Mouse (Mus musculus): ENCODE data around the gene 1600012H06Rik. TPM values are rescaled to one million over a fixed set of nuclear protein-coding genes. Genes with fewer than 3 reads are reported as not detected.
"Not testable (repeated sequence)": the region's sequence is repeated elsewhere in the genome, so short reads cannot be mapped to it uniquely, and the experiment has no call there.

The 1600012H06Rik gene
- polyA plus RNA-seq, 1 experiment from 2014 or later = 43.5 TPM

DNA sequence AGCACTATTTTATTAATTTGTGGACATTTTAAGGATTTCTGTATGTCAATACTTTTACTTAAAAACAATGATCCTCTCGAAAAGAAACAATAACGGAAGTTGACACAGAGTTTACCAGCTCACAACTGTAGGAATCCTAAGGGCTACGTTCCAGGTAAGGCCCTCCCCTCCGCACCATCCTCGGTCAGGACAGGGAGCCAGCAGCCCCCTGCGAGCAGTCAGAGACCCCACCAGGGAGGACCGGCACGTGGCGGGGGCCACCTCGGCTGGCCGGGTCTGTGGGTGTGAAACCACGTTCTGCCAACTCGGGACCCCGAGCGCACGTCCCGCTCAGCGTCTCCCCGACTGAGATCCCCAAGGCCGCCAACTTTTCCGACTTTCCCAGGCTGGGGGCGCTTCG lies 17.5 kb downstream of the 1600012H06Rik start:
- Histone ChIP-seq H3K9me3 (ENCODE audit: control insufficient read depth, low read length) (no peaks in the 10 kb centered on the region), H3K9ac (ENCODE audit: low read length) (peak overlapping the region; percentile 74), H3K4me1 (replicated peaks; ENCODE audit: control insufficient read depth, insufficient read depth, low read length) (peaks cover 6% of the 10 kb centered on the region), H3K36me3 (ENCODE audit: control insufficient read depth, insufficient read depth, low read length) (0 out of 2 replicates have a peak, but pooled peaks cover 2% of the 10 kb centered on the region), H3K27me3 (ENCODE audit: control insufficient read depth, insufficient read depth, low read depth, low read length) (no peaks in the 10 kb centered on the region), H3K27ac (ENCODE audit: low read length) (0 out of 2 replicates have a peak overlapping the region, but pooled peaks have one; percentile 67), H3K4me2 (ENCODE audit: low read depth, low read length) (peak overlapping the region; percentile 81), H3K4me3 (ENCODE audit: low read length) (peak overlapping the region; percentile 65)
- 0% methylated on average over 19 of the region's 23 CpGs for WGBS
- peak; percentile 14 for ATAC-seq (ENCODE audit: low read depth)

DNA sequence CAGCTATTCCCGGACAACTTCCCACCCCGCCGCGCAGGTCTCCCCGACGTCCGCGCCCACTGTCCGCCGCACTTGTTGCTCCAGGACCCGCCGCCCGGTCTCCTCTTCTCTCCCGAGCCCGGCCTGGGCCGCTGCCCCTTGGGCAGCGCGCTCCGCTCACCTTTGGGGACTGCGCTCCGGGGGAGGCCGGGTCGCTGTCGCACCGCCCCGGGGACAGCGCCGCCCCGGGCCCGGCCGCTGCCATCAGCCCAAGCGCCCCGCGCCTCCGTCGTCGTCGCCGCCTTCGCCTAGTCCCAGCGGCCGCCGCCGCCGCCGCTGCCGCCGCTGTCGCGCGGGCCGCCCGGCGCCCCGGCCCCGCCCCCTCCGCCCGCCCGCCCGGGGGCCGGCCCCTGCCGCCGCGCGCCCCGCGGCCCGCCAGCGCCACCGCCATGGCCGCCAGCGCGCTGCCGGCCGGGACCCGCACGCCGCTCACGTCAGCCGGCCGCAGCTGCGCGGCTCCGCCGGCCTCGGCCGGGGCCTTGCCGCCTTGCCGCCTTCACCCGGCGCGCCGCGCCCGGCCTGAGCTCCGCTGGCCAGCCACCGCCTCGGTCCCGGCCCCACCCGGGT lies 18.1 kb downstream of the 1600012H06Rik start, which contains the start of gene Phf10:
Gene Phf10 (minus strand): TSS at position 323 of the 606 bp plus-strand sequence.
- under 1% methylated on average over 33 of the region's 100 CpGs for WGBS
- H3K27me3 ChIP-seq (ENCODE audit: control insufficient read depth, insufficient read depth, low read depth, low read length); H3K4me1 ChIP-seq (replicated peaks; ENCODE audit: control insufficient read depth, insufficient read depth, low read length); H3K36me3 ChIP-seq (ENCODE audit: control insufficient read depth, insufficient read depth, low read length); H3K9me3 ChIP-seq (ENCODE audit: control insufficient read depth, low read length): not testable (repeated sequence)
- ATAC-seq (ENCODE audit: low read depth) = peak; percentile 87
- H3K9ac ChIP-seq (ENCODE audit: low read length) = peak within 1 kb of the TSS; percentile 74
- peak within 1 kb of the TSS; percentile 65 for H3K4me3 ChIP-seq (ENCODE audit: low read length)
- H3K4me2 ChIP-seq (ENCODE audit: low read depth, low read length) = peak within 1 kb of the TSS; percentile 81
- H3K27ac ChIP-seq (ENCODE audit: low read length) = peak within 1 kb of the TSS; percentile 67; the same call in 1 of the 2 replicates

DNA sequence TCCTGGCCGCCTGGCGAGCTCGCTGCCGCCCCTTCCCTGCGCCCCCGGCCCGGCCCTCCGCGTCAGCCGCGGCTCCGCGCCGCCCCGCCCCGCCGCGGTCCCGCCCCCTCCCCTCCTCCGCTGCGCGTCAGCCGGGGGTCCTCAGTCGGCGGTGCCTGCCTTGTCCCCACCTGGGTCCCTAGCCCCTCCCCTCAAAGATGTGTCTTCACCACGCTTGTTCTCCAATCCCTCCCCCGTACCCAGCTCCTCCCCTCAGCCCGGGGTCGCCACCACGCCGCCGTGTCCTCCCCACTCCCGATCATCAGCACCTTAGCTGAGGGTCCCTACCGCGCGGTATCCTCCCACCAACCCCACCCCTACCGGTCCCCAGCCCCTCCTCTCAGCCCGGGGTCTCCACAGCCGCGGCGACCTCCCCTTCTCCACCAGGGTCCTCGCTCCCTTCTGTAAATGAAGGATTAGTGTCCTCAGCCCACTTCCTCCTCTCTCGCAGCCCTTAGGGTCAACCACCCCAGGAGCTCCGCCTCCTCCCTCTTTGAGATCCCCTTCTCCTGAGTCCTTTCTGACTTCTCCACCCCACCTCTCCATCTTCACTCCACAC lies 18.7 kb downstream of the 1600012H06Rik start:
- H3K4me2 ChIP-seq (ENCODE audit: low read depth, low read length); H3K4me1 ChIP-seq (replicated peaks; ENCODE audit: control insufficient read depth, insufficient read depth, low read length); H3K9me3 ChIP-seq (ENCODE audit: control insufficient read depth, low read length); H3K27me3 ChIP-seq (ENCODE audit: control insufficient read depth, insufficient read depth, low read depth, low read length); H3K9ac ChIP-seq (ENCODE audit: low read length); H3K4me3 ChIP-seq (ENCODE audit: low read length); H3K36me3 ChIP-seq (ENCODE audit: control insufficient read depth, insufficient read depth, low read length); H3K27ac ChIP-seq (ENCODE audit: low read length): not testable (repeated sequence)
- WGBS = no CpG with 5 or more reads among the region's 44 CpGs
- peak; percentile 87 for ATAC-seq (ENCODE audit: low read depth)

DNA sequence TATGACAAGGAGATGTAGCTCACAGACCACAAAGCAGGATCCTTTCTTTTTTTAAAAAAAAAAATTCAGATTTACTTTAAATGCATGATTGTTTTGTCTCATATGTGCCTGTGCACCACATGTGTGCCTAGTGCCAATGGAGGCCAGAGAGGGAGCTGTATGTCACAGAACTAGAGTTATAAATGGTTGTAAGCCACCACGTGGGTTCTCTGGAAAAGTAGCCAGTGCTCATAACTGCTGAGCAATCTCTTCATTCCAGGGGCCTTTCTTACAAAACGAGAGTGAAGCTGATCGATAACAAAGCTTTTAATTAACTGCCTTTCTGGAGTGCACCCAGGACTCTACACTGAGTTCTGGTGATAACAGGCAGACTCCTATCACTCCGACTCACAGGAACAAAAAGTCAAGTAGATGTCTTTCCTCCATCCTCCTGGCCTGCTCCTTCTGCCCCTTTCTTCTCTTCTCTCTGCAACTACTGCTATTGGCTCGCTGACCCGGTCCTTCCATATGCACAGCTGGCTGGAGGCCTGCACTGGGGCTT lies 25.5 kb downstream of the 1600012H06Rik start:
- not testable (repeated sequence) for H3K9me3 ChIP-seq (ENCODE audit: control insufficient read depth, low read length); H3K4me2 ChIP-seq (ENCODE audit: low read depth, low read length); H3K27me3 ChIP-seq (ENCODE audit: control insufficient read depth, insufficient read depth, low read depth, low read length); H3K27ac ChIP-seq (ENCODE audit: low read length); H3K9ac ChIP-seq (ENCODE audit: low read length); ATAC-seq (ENCODE audit: low read depth); H3K36me3 ChIP-seq (ENCODE audit: control insufficient read depth, insufficient read depth, low read length); H3K4me3 ChIP-seq (ENCODE audit: low read length); H3K4me1 ChIP-seq (replicated peaks; ENCODE audit: control insufficient read depth, insufficient read depth, low read length)
- WGBS = no CpG with 5 or more reads among the region's 6 CpGs

DNA sequence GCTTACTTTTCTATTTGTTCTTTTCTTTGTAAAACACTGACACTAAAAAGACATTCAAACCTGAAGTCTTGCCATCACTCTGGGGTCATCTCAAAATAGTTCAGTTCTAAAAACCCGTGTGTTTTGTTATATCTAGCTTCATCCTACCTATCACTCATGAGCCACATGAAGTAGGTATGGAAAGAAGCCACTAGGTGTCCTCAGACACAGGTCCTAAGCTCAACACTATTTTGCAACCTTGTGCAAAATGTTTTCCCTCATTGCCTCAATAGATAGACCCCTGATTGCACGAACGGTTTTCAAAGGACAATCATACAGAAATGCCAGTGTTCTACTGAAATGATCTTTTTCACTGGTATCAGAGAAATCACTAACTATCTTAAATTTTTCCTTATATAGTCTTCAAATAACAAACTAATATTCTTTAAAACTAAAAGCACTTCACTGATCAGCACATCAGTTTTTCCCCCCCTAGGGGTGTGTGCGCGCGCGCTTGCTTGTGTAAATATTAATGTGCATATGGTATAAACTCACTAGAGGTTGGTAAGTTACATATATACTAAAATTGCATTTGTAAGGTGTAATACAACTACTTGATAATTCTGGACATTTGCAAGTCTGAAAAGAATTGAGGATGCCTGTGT lies 34.9 kb downstream of the 1600012H06Rik start:
- not testable (repeated sequence) for H3K9ac ChIP-seq (ENCODE audit: low read length); ATAC-seq (ENCODE audit: low read depth); H3K27ac ChIP-seq (ENCODE audit: low read length); H3K9me3 ChIP-seq (ENCODE audit: control insufficient read depth, low read length); H3K36me3 ChIP-seq (ENCODE audit: control insufficient read depth, insufficient read depth, low read length); H3K4me2 ChIP-seq (ENCODE audit: low read depth, low read length); H3K4me3 ChIP-seq (ENCODE audit: low read length); H3K4me1 ChIP-seq (replicated peaks; ENCODE audit: control insufficient read depth, insufficient read depth, low read length); H3K27me3 ChIP-seq (ENCODE audit: control insufficient read depth, insufficient read depth, low read depth, low read length)
- WGBS = 0% methylated on average over 4 of the region's 7 CpGs

DNA sequence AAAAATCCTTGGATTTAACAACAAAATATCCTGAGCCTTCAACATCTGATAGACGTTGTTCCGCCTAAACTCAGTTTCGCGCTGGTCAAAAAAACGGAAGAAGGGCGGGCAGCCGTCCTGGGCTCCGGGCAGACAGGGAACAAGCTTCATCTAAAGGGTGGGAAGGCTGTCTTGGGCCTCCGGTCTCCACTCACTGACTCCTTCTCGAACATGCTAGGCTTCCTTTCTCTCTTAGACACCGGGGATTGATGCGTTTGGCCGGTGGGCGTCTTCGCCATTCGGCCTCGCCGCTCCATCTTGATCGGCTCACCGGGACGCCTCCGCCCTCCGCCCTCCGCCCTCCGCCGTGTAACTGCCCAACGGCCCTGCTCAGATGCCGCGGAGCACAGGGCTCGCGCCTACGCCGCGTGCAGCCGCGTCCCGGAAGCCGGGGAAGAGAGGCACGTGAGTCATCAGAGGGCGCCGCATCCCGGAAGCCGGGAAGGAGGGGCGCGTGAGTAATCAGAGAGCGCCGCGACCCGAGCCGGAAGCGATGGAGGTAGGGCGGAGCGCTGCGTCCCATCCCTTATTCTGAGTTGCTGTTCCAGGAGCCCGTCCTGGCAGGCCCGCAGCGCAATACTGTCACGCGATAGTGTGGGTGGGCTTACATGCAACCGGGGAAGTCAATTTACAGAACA lies 35.5 kb downstream of the 1600012H06Rik start, which contains the start of the genes 9030025P20Rik and Gm3417:
Gene 9030025P20Rik (plus strand): TSS at position 107 of the 677 bp plus-strand sequence.
Gene Gm3417 (minus strand): TSS at position 429 of the 677 bp plus-strand sequence.
- not testable (repeated sequence) for H3K9ac ChIP-seq (ENCODE audit: low read length)

DNA sequence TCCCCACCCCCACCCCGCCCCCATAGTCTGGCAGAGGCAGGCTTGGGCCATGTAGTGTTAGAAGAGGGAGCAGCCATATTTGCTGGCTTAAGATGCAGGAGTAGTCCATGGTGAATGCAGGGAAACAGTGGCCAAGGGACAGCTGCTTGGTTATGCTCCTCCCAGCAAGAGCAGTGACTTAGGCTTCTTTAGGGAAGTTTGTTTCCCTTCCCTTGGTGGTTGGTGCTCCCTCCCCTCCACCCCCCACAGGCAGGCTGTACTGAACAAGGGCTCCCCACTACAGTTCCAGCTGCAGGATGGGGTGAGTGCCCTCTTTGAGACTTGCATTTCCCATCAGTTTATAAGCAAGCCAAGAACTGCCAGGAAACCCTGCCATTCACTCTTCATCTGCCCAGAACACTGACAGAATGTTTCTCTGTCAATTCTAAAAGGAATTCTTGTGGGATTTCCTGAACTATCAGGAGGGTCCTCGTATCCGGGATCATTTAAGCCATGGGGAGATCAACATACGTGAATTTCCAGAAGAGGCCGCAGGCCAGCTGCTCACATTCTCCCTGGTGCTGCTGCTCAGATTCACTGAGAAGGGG lies 47.2 kb downstream of the 1600012H06Rik start:
- H3K4me3 ChIP-seq (ENCODE audit: low read length); H3K27ac ChIP-seq (ENCODE audit: low read length); H3K9me3 ChIP-seq (ENCODE audit: control insufficient read depth, low read length); H3K4me2 ChIP-seq (ENCODE audit: low read depth, low read length); H3K36me3 ChIP-seq (ENCODE audit: control insufficient read depth, insufficient read depth, low read length); H3K27me3 ChIP-seq (ENCODE audit: control insufficient read depth, insufficient read depth, low read depth, low read length); ATAC-seq (ENCODE audit: low read depth); H3K9ac ChIP-seq (ENCODE audit: low read length); H3K4me1 ChIP-seq (replicated peaks; ENCODE audit: control insufficient read depth, insufficient read depth, low read length): not testable (repeated sequence)
- 91% methylated on average over 4 of the region's 5 CpGs for WGBS

More for the DNA sequence above, 35.5 kb downstream of the 1600012H06Rik start, which contains the start of the genes 9030025P20Rik and Gm3417:
- not testable (repeated sequence) for H3K4me2 ChIP-seq (ENCODE audit: low read depth, low read length); H3K27ac ChIP-seq (ENCODE audit: low read length); H3K4me1 ChIP-seq (replicated peaks; ENCODE audit: control insufficient read depth, insufficient read depth, low read length); H3K9me3 ChIP-seq (ENCODE audit: control insufficient read depth, low read length); H3K36me3 ChIP-seq (ENCODE audit: control insufficient read depth, insufficient read depth, low read length); H3K4me3 ChIP-seq (ENCODE audit: low read length); H3K27me3 ChIP-seq (ENCODE audit: control insufficient read depth, insufficient read depth, low read depth, low read length)
- ATAC-seq (ENCODE audit: low read depth) = peak; percentile 99
- no CpG with 5 or more reads among the region's 60 CpGs for WGBS

DNA sequence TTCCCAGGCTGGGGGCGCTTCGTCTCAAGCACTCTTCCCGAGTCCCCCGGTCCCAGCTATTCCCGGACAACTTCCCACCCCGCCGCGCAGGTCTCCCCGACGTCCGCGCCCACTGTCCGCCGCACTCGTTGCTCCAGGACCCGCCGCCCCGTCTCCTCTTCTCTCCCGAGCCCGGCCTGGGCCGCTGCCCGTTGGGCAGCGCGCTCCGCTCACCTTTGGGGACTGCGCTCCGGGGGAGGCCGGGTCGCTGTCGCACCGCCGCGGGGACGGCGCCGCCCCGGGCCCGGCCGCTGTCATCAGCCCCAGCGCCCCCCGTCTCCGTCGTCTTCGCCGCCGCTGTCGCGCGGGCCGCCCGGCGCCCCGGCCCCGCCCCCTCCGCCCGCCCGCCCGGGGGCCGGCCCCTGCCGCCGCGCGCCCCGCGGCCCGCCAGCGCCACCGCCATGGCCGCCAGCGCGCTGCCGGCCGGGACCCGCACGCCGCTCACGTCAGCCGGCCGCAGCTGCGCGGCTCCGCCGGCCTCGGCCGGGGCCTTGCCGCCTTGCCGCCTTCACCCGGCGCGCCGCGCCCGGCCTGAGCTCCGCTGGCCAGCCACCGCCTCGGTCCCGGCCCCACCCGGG lies 49.6 kb downstream of the 1600012H06Rik start:
- not testable (repeated sequence) for H3K4me2 ChIP-seq (ENCODE audit: low read depth, low read length); H3K27me3 ChIP-seq (ENCODE audit: control insufficient read depth, insufficient read depth, low read depth, low read length); H3K36me3 ChIP-seq (ENCODE audit: control insufficient read depth, insufficient read depth, low read length); H3K27ac ChIP-seq (ENCODE audit: low read length); H3K9me3 ChIP-seq (ENCODE audit: control insufficient read depth, low read length); H3K4me3 ChIP-seq (ENCODE audit: low read length); H3K4me1 ChIP-seq (replicated peaks; ENCODE audit: control insufficient read depth, insufficient read depth, low read length); H3K9ac ChIP-seq (ENCODE audit: low read length)
- no CpG with 5 or more reads among the region's 98 CpGs for WGBS
- peak; percentile 82 for ATAC-seq (ENCODE audit: low read depth)
